ENCODE assay signal across 10 mouse cellular contexts in genomic region chr4:124485941-124486581, GRCm38 (mm10).
A peak's percentile ranks its signal among the peaks of the same experiment; 100 is the strongest.
DNase-seq lines count a peak whose midpoint lies in the region; ATAC-seq and TF ChIP-seq lines count a peak whose summit lies in the region.
"Had no signal": no experiment of that assay in that cellular context is flagged by ENCODE, and none has a peak within 500 bp of the region (broad histone marks: within the 10 kb centered on the region; RNA-seq: fewer than 3 reads in every experiment).

No protein-coding gene starts in this region.

- H3K4me2 ChIP-seq in forebrain, embryonic 16.5 days (ENCODE audit: low read length) = no peak overlapping the region
- H3K4me2 ChIP-seq in midbrain, embryonic 12.5 days (replicated peaks) = peak overlapping the region; percentile 29

- 2% methylated on average over 12 of the region's 12 CpGs for WGBS in forebrain, embryonic 16.5 days
- WGBS in midbrain, embryonic 12.5 days = 5% methylated on average over 12 of the region's 12 CpGs

- ATAC-seq in forebrain, embryonic 16.5 days = peak; percentile 90
- ATAC-seq in midbrain, embryonic 12.5 days (ENCODE audit: low FRiP score, low read depth) = peak; percentile 92
- ATAC-seq in megakaryocyte, adult 5-6 weeks (ENCODE audit: poor library complexity, severe bottlenecking) = no peak

- peaks cover 13% of the 10 kb centered on the region; the same call in 1 of the 2 replicates for H3K9me3 ChIP-seq in E14TG2a.4 (ENCODE audit: low read length)
- H3K9me3 ChIP-seq in forebrain, embryonic 16.5 days (ENCODE audit: control insufficient read depth, low read length) = peaks cover 10% of the 10 kb centered on the region; the same call in 1 of the 2 replicates
- H3K9me3 ChIP-seq in midbrain, embryonic 12.5 days = peaks cover 24% of the 10 kb centered on the region

- peaks cover 38% of the 10 kb centered on the region for H3K27me3 ChIP-seq in E14TG2a.4 (ENCODE audit: insufficient read depth, low read length)
- H3K27me3 ChIP-seq in forebrain, embryonic 16.5 days (replicated peaks; ENCODE audit: control insufficient read depth, insufficient read depth, low read length) = no peaks in the 10 kb centered on the region
- peaks cover 38% of the 10 kb centered on the region for H3K27me3 ChIP-seq in midbrain, embryonic 12.5 days

- peak overlapping the region; percentile 59 for H3K4me3 ChIP-seq in E14TG2a.4 (replicated peaks; ENCODE audit: low read length)
- no peak overlapping the region for H3K4me3 ChIP-seq in forebrain, embryonic 16.5 days (replicated peaks; ENCODE audit: low read length)
- H3K4me3 ChIP-seq in midbrain, embryonic 12.5 days = no peak overlapping the region
- H3K4me3 ChIP-seq: erythroblast, embryonic 14.5 days had no signal

- no peaks in the 10 kb centered on the region for H3K36me3 ChIP-seq in E14TG2a.4 (ENCODE audit: insufficient read depth, low read length)
- H3K36me3 ChIP-seq in forebrain, embryonic 16.5 days (ENCODE audit: control insufficient read depth, insufficient read depth) = no peaks in the 10 kb centered on the region
- H3K36me3 ChIP-seq in midbrain, embryonic 12.5 days = no peaks in the 10 kb centered on the region

- H3K4me1 ChIP-seq in E14TG2a.4 (replicated peaks; ENCODE audit: low read depth, low read length) = peaks cover 63% of the 10 kb centered on the region
- peaks cover 17% of the 10 kb centered on the region for H3K4me1 ChIP-seq in forebrain, embryonic 16.5 days (replicated peaks; ENCODE audit: control insufficient read depth, insufficient read depth, low read length)
- peaks cover 34% of the 10 kb centered on the region for H3K4me1 ChIP-seq in midbrain, embryonic 12.5 days

- DNase-seq in embryo, embryonic 10 days (ENCODE audit: low spot score) = peak; percentile 78
- no peak for DNase-seq in urinary bladder, postnatal 14 days (ENCODE audit: low spot score)
- DNase-seq in ovary, postnatal 10 days (ENCODE audit: low spot score) = no peak
- DNase-seq in lung, postnatal 4 days = no peak
- DNase-seq: cerebellum, adult 11 months had no signal

- peak overlapping the region; percentile 37 for H3K9ac ChIP-seq in forebrain, embryonic 16.5 days (replicated peaks; ENCODE audit: low read depth, low read length)
- peak overlapping the region; percentile 8; the same call in 1 of the 2 replicates for H3K9ac ChIP-seq in midbrain, embryonic 12.5 days (replicated peaks)

- H3K27ac ChIP-seq in forebrain, embryonic 16.5 days (ENCODE audit: low read length) = peak overlapping the region; percentile 88
- peak overlapping the region; percentile 93 for H3K27ac ChIP-seq in midbrain, embryonic 12.5 days (replicated peaks)

- TF ChIP-seq CTCF in E14TG2a.4 (conservative IDR thresholded peaks at IDR 0.05; ENCODE audit: low read length) = no peak
